Mouse (Mus musculus) midbrain, embryonic 16.5 days (tissue): ENCODE measurements at regions not wholly inside any gene's neighbourhood (a gene's known extent, or its start where the extent isn't known, plus 50 kb on each side); places are given as distances from the start of the nearest gene placed in this dataset.
A peak's percentile ranks its signal among the peaks of the same experiment; 100 is the strongest.

Source experiments
- ATAC-seq: fragments of 200-750 bp; cut with Nextera tagmentation; 2 replicates; pipeline ENCODE4 v1.8.0; 2017; ENCODE audit warnings: moderate TSS enrichment
- H3K27ac ChIP-seq: fragments of 300-500 bp; sonication (generic); 2 replicates; pipeline ENCODE4 v1.5.1; 2014; ENCODE audit warnings: mild to moderate bottlenecking, low read length, mixed read lengths
- H3K27me3 ChIP-seq: fragments of 300-500 bp; sonication (generic); 2 replicates; pipeline ENCODE4 v1.6.1; 2014; ENCODE audit warnings: low read depth, low read length, mixed read lengths; ENCODE audit not compliant: control insufficient read depth, insufficient read depth
- H3K36me3 ChIP-seq: fragments of 300-500 bp; sonication (generic); 2 replicates; pipeline ENCODE4 v1.6.1; 2014; ENCODE audit warnings: mild to moderate bottlenecking, low read length, moderate library complexity, mixed read lengths; ENCODE audit not compliant: control insufficient read depth, insufficient read depth
- H3K4me1 ChIP-seq: fragments of 300-500 bp; sonication (generic); 2 replicates; pipeline ENCODE4 v1.6.1; 2014; ENCODE audit warnings: mild to moderate bottlenecking, low read length, mixed read lengths; ENCODE audit not compliant: control insufficient read depth, insufficient read depth
- H3K4me2 ChIP-seq: fragments of 300-500 bp; sonication (generic); 2 replicates; pipeline ENCODE4 v1.6.1; 2014; ENCODE audit warnings: mild to moderate bottlenecking, low read length, mixed read lengths
- H3K4me3 ChIP-seq: fragments of 300-500 bp; sonication (generic); 2 replicates; pipeline ENCODE4 v1.5.1; 2014; ENCODE audit warnings: low read depth, mild to moderate bottlenecking, low read length, moderate library complexity, mixed read lengths
- H3K9ac ChIP-seq: fragments of 300-500 bp; sonication (generic); 2 replicates; pipeline ENCODE4 v1.6.1; 2014; ENCODE audit warnings: low read depth, low read length, mixed read lengths
- H3K9me3 ChIP-seq: fragments of 300-500 bp; sonication (generic); replicated peaks from 2 replicates; pipeline ENCODE4 v1.6.1; 2014; ENCODE audit warnings: mild to moderate bottlenecking, low read length, mixed read lengths; ENCODE audit not compliant: control insufficient read depth, poor library complexity, severe bottlenecking
- WGBS: fragments of 180-500 bp; shearing (Covaris S2); extraction: QIAGEN DNeasy Blood & Tissue Kit; methylation state at CpG from one replicate; pipeline ENCODE4 v1.1.7; 2014; 5-methylcytosine and 5-hydroxymethylcytosine counted together

- H3K4me1 ChIP-seq = no peaks in the 10 kb centered on the region; the same call in 1 of the 2 replicates
- H3K9ac ChIP-seq = no peak overlapping the region
- WGBS = 90% methylated on average over 9 of the region's 9 CpGs
- H3K27me3 ChIP-seq = no peaks in the 10 kb centered on the region
- no peak overlapping the region for H3K4me3 ChIP-seq
- no peak overlapping the region for H3K27ac ChIP-seq
- H3K36me3 ChIP-seq = no peaks in the 10 kb centered on the region
- H3K4me2 ChIP-seq = no peak overlapping the region
- H3K9me3 ChIP-seq = no peaks in the 10 kb centered on the region
- ATAC-seq = no peak
These were observed 56.0 kb upstream of the Hs6st1 start for GRCm38 (mm10) chr1:36012081-36012765.

- WGBS = 34% methylated on average over 11 of the region's 11 CpGs
- Histone ChIP-seq H3K9me3 (no peaks in the 10 kb centered on the region), H3K9ac (no peak overlapping the region), H3K4me3 (no peak overlapping the region), H3K27ac (no peak overlapping the region), H3K36me3 (no peaks in the 10 kb centered on the region), H3K4me1 (no peaks in the 10 kb centered on the region; the same call in 1 of the 2 replicates), H3K27me3 (no peaks in the 10 kb centered on the region), H3K4me2 (no peak overlapping the region)
- ATAC-seq = no peak
These were observed 54.3 kb upstream of the Hs6st1 start for GRCm38 (mm10) chr1:36013823-36014341.

DNA sequence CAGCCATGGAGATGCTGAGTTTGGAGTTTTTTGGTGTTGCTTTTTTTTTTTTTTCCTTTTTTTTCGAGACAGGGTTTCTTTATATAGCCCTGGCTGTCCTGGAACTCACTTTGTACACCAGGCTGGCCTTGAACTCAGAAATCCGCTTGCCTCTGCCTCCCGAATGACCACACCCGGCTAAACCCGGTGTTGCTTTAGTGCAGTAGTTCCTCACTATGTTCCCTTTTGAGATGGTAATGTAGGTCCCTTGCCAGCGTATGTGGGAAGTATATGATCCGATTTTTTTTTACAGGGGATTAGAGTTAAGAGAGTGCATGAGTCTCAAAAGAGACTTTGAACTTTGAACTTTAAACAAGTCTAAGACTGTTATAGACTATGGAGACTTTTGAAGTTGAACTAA, 53.8 kb upstream of the Hs6st1 start:
- H3K9me3 ChIP-seq = no peaks in the 10 kb centered on the region
- no peaks in the 10 kb centered on the region; the same call in 1 of the 2 replicates for H3K4me1 ChIP-seq
- 57% methylated on average over 7 of the region's 7 CpGs for WGBS
- H3K27ac ChIP-seq = no peak overlapping the region
- ATAC-seq = no peak
- no peak overlapping the region for H3K4me2 ChIP-seq
- H3K9ac ChIP-seq = no peak overlapping the region
- no peaks in the 10 kb centered on the region for H3K27me3 ChIP-seq
- H3K36me3 ChIP-seq = no peaks in the 10 kb centered on the region
- H3K4me3 ChIP-seq = no peak overlapping the region

- Histone ChIP-seq H3K4me1 (no peaks in the 10 kb centered on the region; the same call in 1 of the 2 replicates), H3K27ac (no peak overlapping the region), H3K9ac (no peak overlapping the region), H3K9me3 (no peaks in the 10 kb centered on the region), H3K27me3 (no peaks in the 10 kb centered on the region), H3K4me3 (no peak overlapping the region), H3K36me3 (no peaks in the 10 kb centered on the region), H3K4me2 (no peak overlapping the region)
- no peak for ATAC-seq
- WGBS = 86% methylated on average over 5 of the region's 5 CpGs
These were observed 53.0 kb upstream of the Hs6st1 start for GRCm38 (mm10) chr1:36015210-36015609.

- no peak overlapping the region for H3K9ac ChIP-seq
- no peak overlapping the region for H3K4me3 ChIP-seq
- ATAC-seq = no peak
- H3K9me3 ChIP-seq = no peaks in the 10 kb centered on the region
- H3K36me3 ChIP-seq = no peaks in the 10 kb centered on the region
- H3K4me2 ChIP-seq = no peak overlapping the region
- 47% methylated on average over 4 of the region's 4 CpGs for WGBS
- no peaks in the 10 kb centered on the region; the same call in 1 of the 2 replicates for H3K4me1 ChIP-seq
- no peak overlapping the region for H3K27ac ChIP-seq
- H3K27me3 ChIP-seq = no peaks in the 10 kb centered on the region
These were observed 51.6 kb upstream of the Hs6st1 start for GRCm38 (mm10) chr1:36016566-36016965.

- Histone ChIP-seq H3K4me1 (no peaks in the 10 kb centered on the region; the same call in 1 of the 2 replicates), H3K27me3 (no peaks in the 10 kb centered on the region)
- 11% methylated on average over 7 of the region's 7 CpGs for WGBS
These were observed 51.1 kb upstream of the Hs6st1 start for GRCm38 (mm10) chr1:36017061-36017461.

GRCm38 (mm10) chr1:36017656-36018055, 50.5 kb upstream of the Hs6st1 start:
- WGBS = 52% methylated on average over 3 of the region's 3 CpGs
- no peak for ATAC-seq
- no peaks in the 10 kb centered on the region for H3K27me3 ChIP-seq
- H3K9ac ChIP-seq = no peak overlapping the region
- H3K4me3 ChIP-seq = no peak overlapping the region
- no peaks in the 10 kb centered on the region for H3K36me3 ChIP-seq
- H3K4me2 ChIP-seq = no peak overlapping the region
- H3K4me1 ChIP-seq = no peaks in the 10 kb centered on the region; the same call in 1 of the 2 replicates
- H3K9me3 ChIP-seq = no peaks in the 10 kb centered on the region
- H3K27ac ChIP-seq = no peak overlapping the region

More at GRCm38 (mm10) chr1:36017061-36017461, 51.1 kb upstream of the Hs6st1 start:
- Histone ChIP-seq H3K27ac (no peak overlapping the region), H3K4me2 (no peak overlapping the region), H3K4me3 (no peak overlapping the region), H3K9me3 (no peaks in the 10 kb centered on the region), H3K36me3 (no peaks in the 10 kb centered on the region), H3K9ac (no peak overlapping the region)
- ATAC-seq = 0 out of 2 replicates have a peak, but pooled peaks have one; percentile 32
